Mouse (Mus musculus) liver, embryonic 14.5 days (tissue): ENCODE data around the gene Ybx3.

Experiments used
- CTCF ChIP-seq: IDR thresholded peaks from 2 replicates; pipeline ENCODE4 v1.5.1; 2016; ENCODE audit warnings: antibody characterized with exemption, low read depth, control low read depth
- EP300 ChIP-seq: IDR thresholded peaks from 2 replicates; pipeline ENCODE4 v1.6.1; 2016; ENCODE audit warnings: antibody characterized with exemption, low read depth

DNA sequence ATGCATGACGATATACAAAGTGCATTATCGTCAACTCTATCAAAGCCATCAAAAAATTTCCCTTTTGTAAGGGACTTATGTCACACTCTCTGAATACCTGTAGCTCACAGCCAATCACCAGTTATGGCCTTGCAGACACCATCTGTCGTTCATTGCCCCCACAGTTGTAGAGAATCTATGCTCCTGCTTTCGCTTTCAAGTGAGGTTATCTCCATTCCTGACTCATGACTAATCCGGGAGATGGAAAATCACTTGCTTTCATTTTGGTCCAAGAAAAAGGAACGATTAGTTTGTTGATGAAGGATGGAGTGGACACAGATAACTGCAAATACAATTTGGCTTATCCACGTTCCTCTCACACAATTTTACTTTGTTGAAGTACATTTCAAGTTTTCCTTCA lies 43.9 kb downstream of the Ybx3 start:
- TF ChIP-seq CTCF = no peak
- TF ChIP-seq EP300 = no peak
